Mouse (Mus musculus) stomach, postnatal 0 days (tissue): Measurements from ENCODE around the gene Dlg2. TPM values are rescaled to one million over a fixed set of nuclear protein-coding genes. Genes with fewer than 3 reads are reported as not detected.

Experiments used
- ATAC-seq: fragments of 200-750 bp; cut with Nextera tagmentation; 2 replicates; pipeline ENCODE4 v1.8.0; 2017; ENCODE audit not compliant: low FRiP score, low TSS enrichment
- DNase-seq: peaks from one replicate; pipeline ENCODE4 v3.0.0-alpha.2; 2016; ENCODE audit warnings: low spot score
- H3K27ac ChIP-seq: fragments of 300-500 bp; sonication (generic); replicated peaks from 2 replicates; pipeline ENCODE4 v1.5.1; 2014; ENCODE audit warnings: mild to moderate bottlenecking, control low read depth
- H3K27me3 ChIP-seq: fragments of 300-500 bp; sonication (generic); 2 replicates; pipeline ENCODE4 v1.6.1; 2014; ENCODE audit warnings: low read length; ENCODE audit not compliant: control insufficient read depth, insufficient read depth
- H3K36me3 ChIP-seq: fragments of 300-500 bp; sonication (generic); 2 replicates; pipeline ENCODE4 v1.6.1; 2014; ENCODE audit warnings: low read length, mixed read lengths; ENCODE audit not compliant: control insufficient read depth, insufficient read depth
- H3K4me1 ChIP-seq: fragments of 300-500 bp; sonication (generic); replicated peaks from 2 replicates; pipeline ENCODE4 v1.6.1; 2014; ENCODE audit warnings: antibody characterized with exemption; ENCODE audit not compliant: control insufficient read depth, insufficient read depth
- H3K4me2 ChIP-seq: fragments of 300-500 bp; sonication (generic); replicated peaks from 2 replicates; pipeline ENCODE4 v1.6.1; 2014; ENCODE audit warnings: low read depth, mild to moderate bottlenecking, control low read depth, moderate library complexity
- H3K4me3 ChIP-seq: fragments of 300-500 bp; sonication (generic); 2 replicates; pipeline ENCODE4 v1.5.1; 2014; ENCODE audit warnings: low read depth, low read length, control low read depth
- H3K9ac ChIP-seq: fragments of 300-500 bp; sonication (generic); 2 replicates; pipeline ENCODE4 v1.6.1; 2014; ENCODE audit warnings: mild to moderate bottlenecking, low read length, control low read depth, mixed read lengths
- H3K9me3 ChIP-seq: fragments of 300-500 bp; sonication (generic); 2 replicates; pipeline ENCODE4 v1.6.1; 2016; ENCODE audit warnings: low read length; ENCODE audit not compliant: control insufficient read depth
- CTCF ChIP-seq: IDR thresholded peaks from 2 replicates; pipeline ENCODE4 v1.5.1; 2016; ENCODE audit warnings: antibody characterized with exemption, low read depth, mild to moderate bottlenecking, moderate library complexity
- EP300 ChIP-seq: optimal IDR thresholded peaks from 2 replicates; pipeline ENCODE3; 2016; ENCODE audit warnings: antibody characterized with exemption
- WGBS: fragments of 180-500 bp; shearing (Covaris S2); extraction: QIAGEN DNeasy Blood & Tissue Kit; methylation state at CpG from one replicate; pipeline ENCODE4 v1.1.7; 2014; 5-methylcytosine and 5-hydroxymethylcytosine counted together
- polyA plus RNA-seq: library from polyadenylated mRNA; unstranded; fragments of >200 nt; fragmentation: Nextera tagmentation; extraction: Ambion mirVana; gene quantifications from 2 replicates; pipeline ENCODE4 v1.2.1, GENCODE M21; 2015

Dlg2 gene
- polyA plus RNA-seq, 1 experiment from 2014 or later = 12.8 TPM

DNA sequence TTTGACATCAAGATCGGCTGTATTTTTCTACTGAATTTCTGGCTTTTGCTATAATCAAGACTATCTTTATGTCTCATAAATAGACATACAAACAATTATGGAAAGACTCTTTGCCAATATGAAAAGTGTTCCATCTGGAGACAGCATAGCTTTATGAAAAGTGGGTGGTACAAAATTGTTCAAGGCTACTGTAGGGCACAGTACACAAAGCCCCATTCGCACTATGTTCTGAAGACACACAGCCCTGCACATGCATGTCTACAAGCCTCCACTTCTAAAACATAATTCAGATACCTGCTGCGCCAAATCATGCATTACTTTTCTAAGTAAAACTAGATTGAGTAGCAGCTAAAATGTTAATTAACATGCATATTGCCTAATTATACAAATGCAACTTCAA is 1946.5 kb downstream of the Dlg2 start:
- ATAC-seq = no peak
- Histone ChIP-seq H3K4me3 (no peak overlapping the region), H3K9ac (no peak overlapping the region), H3K36me3 (no peaks in the 10 kb centered on the region), H3K27ac (no peak overlapping the region), H3K9me3 (no peaks in the 10 kb centered on the region), H3K4me1 (no peaks in the 10 kb centered on the region), H3K4me2 (no peak overlapping the region), H3K27me3 (no peaks in the 10 kb centered on the region)
- no peak for DNase-seq
- no peak for TF ChIP-seq CTCF
- no peak for TF ChIP-seq EP300
- 90% methylated on average over 3 of the region's 3 CpGs for WGBS

DNA sequence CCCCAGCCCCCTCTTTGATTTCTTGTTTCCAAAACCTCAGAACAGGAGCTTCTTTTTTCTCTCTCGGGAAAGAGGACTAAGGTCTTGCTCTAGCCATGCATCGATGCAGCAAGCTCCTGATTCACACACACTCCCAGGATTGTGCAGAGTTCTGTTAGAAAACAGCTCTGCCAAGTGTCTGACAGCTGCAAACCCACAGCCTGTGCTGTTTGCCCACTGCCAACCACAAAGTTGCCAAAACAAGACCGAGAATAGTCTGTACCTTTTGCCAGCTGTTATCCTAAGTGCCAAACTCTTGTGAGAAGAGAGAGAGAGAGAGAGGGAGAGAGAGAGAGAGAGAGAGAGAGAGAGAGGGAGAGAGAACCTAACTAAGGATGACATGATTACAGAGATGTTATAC is 1948.2 kb downstream of the Dlg2 start:
- no peak overlapping the region for H3K27ac ChIP-seq
- no peak overlapping the region for H3K4me3 ChIP-seq
- 64% methylated on average over 3 of the region's 3 CpGs for WGBS

DNA sequence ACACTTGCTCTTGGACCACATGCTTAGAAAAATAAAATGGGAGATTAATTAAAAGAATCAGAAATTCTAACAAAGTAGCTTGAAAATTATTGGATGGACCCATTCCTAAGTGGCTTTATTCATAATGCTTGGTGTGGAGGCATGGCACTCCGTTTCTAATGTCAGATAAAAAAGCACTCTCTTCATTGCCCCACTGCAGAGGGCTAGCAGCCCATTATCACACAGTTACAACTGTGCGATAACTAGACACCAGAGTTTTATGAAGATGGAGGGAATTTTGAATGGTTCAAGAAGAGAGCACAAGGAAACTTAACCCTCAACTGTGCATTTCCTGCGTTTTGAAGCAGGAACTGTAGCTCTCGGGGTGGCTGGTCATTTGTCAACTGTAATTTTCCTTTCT is 1950.8 kb downstream of the Dlg2 start:
- 66% methylated on average over 4 of the region's 4 CpGs for WGBS
- TF ChIP-seq CTCF (no peak), EP300 (no peak)
- Histone ChIP-seq H3K27me3 (no peaks in the 10 kb centered on the region), H3K4me3 (no peak overlapping the region), H3K4me1 (no peaks in the 10 kb centered on the region), H3K9ac (no peak overlapping the region), H3K27ac (no peak overlapping the region), H3K4me2 (no peak overlapping the region), H3K36me3 (no peaks in the 10 kb centered on the region), H3K9me3 (no peaks in the 10 kb centered on the region)
- no peak for DNase-seq
- ATAC-seq = no peak

More for the DNA sequence above, 1948.2 kb downstream of the Dlg2 start:
- no peak overlapping the region for H3K4me2 ChIP-seq
- no peaks in the 10 kb centered on the region for H3K36me3 ChIP-seq
- H3K9me3 ChIP-seq = no peaks in the 10 kb centered on the region
- ATAC-seq = no peak
- H3K9ac ChIP-seq = no peak overlapping the region
- no peak for TF ChIP-seq CTCF
- TF ChIP-seq EP300 = no peak
- H3K4me1 ChIP-seq = no peaks in the 10 kb centered on the region
- H3K27me3 ChIP-seq = no peaks in the 10 kb centered on the region
- no peak for DNase-seq

DNA sequence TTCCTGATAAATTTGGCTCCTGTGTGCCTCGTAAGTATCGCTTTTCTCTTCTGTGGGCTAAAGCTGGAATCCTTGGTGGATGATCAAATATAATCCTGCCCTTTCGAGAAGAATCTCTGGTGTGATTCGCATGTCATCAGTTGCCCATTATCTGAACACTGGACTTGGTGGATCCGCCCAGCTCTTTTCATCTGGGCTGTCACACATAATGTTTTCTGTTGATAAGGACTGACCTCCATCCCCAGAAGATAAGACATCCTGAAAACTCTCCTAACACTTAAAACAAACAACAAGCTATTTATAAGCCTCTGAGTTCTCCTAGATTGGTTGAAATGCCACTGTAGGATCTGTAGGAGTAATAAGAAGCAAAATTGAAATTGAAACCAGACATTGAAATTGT is 1952.2 kb downstream of the Dlg2 start:
- DNase-seq (no peak), ATAC-seq (no peak)
- H3K27ac ChIP-seq = no peak overlapping the region
- TF ChIP-seq CTCF (no peak), EP300 (no peak)
- 58% methylated on average over 5 of the region's 5 CpGs for WGBS
- H3K4me2 ChIP-seq = no peak overlapping the region
- H3K27me3 ChIP-seq = no peaks in the 10 kb centered on the region
- no peaks in the 10 kb centered on the region for H3K4me1 ChIP-seq
- no peak overlapping the region for H3K9ac ChIP-seq
- no peak overlapping the region for H3K4me3 ChIP-seq
- H3K36me3 ChIP-seq = no peaks in the 10 kb centered on the region
- H3K9me3 ChIP-seq = no peaks in the 10 kb centered on the region

DNA sequence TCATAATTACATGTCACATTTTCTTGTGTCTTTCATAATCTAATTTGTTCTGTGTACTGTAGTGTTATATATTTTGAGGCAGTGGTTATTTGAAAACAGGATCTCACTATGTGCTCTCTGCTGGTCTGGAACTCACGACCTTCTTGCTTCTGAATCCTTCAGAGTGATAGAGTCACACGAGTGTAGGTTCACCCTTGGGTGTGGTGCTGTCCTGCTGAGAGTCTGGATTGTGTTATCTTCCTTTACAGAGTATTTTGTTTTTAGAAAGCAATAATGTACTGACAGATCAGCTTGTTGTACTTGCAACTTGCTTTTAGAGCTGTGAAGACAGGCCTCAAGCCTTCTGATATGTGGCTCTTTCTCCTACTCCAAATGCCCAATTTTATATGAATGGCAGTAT is 1953.8 kb downstream of the Dlg2 start:
- H3K9me3 ChIP-seq = no peaks in the 10 kb centered on the region
- no peak overlapping the region for H3K4me3 ChIP-seq
- no peaks in the 10 kb centered on the region for H3K36me3 ChIP-seq
- no peak overlapping the region for H3K9ac ChIP-seq
- WGBS = 60% methylated on average over 2 of the region's 2 CpGs
- no peaks in the 10 kb centered on the region for H3K27me3 ChIP-seq
- no peak overlapping the region for H3K4me2 ChIP-seq
- TF ChIP-seq CTCF = no peak
- no peak for TF ChIP-seq EP300
- ATAC-seq (no peak), DNase-seq (no peak)
- no peak overlapping the region for H3K27ac ChIP-seq
- H3K4me1 ChIP-seq = no peaks in the 10 kb centered on the region

DNA sequence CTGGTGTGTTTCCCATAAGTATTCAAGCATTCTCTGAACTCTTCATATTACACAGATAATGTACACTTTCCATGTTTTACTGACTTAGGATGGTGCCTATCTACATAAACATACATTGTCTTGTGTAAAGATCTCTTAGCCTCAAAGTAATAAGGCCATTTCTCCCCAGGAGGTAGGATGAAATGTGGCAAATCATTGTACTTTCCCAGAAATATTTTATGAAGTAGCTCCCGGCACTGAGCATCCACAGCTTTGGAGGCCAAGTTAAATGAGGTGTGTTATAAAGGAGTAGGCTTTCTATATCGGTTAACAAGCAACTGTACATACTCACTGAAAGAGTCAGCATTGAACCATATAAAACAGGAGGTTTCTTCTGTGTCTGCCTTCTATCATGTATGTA is 1960.7 kb downstream of the Dlg2 start:
- no peak for DNase-seq
- H3K9ac ChIP-seq = no peak overlapping the region
- no peak overlapping the region for H3K4me3 ChIP-seq
- H3K9me3 ChIP-seq = no peaks in the 10 kb centered on the region
- H3K4me1 ChIP-seq = no peaks in the 10 kb centered on the region
- no peak overlapping the region for H3K27ac ChIP-seq
- no peaks in the 10 kb centered on the region for H3K36me3 ChIP-seq
- WGBS = 94% methylated on average over 2 of the region's 2 CpGs
- TF ChIP-seq CTCF (no peak), EP300 (no peak)
- H3K27me3 ChIP-seq = no peaks in the 10 kb centered on the region
- no peak overlapping the region for H3K4me2 ChIP-seq
- ATAC-seq = no peak
